Mouse (Mus musculus) stomach, embryonic 16.5 days (tissue): Measurements from ENCODE around the gene 2810459M11Rik. TPM values are rescaled to one million over a fixed set of nuclear protein-coding genes. Genes with fewer than 3 reads are reported as not detected.

Experiments used
- ATAC-seq: fragments of 200-750 bp; cut with Nextera tagmentation; 2 replicates; pipeline ENCODE4 v1.8.0; 2017; ENCODE audit warnings: moderate number of reproducible peaks, moderate TSS enrichment; ENCODE audit not compliant: insufficient read depth, low FRiP score
- H3K27ac ChIP-seq: fragments of 300-500 bp; sonication (generic); 2 replicates; pipeline ENCODE4 v1.5.1; 2014; ENCODE audit warnings: low read length
- H3K27me3 ChIP-seq: fragments of 300-500 bp; sonication (generic); 2 replicates; pipeline ENCODE4 v1.6.1; 2014; ENCODE audit warnings: low read length, control low read depth, mixed read lengths; ENCODE audit not compliant: control insufficient read depth, insufficient read depth
- H3K36me3 ChIP-seq: fragments of 300-500 bp; sonication (generic); 2 replicates; pipeline ENCODE4 v1.6.1; 2014; ENCODE audit warnings: low read length; ENCODE audit not compliant: control insufficient read depth, insufficient read depth
- H3K4me1 ChIP-seq: fragments of 300-500 bp; sonication (generic); 2 replicates; pipeline ENCODE4 v1.6.1; 2014; ENCODE audit warnings: low read length, control low read depth, mixed read lengths; ENCODE audit not compliant: control insufficient read depth, insufficient read depth
- H3K4me2 ChIP-seq: fragments of 300-500 bp; sonication (generic); 2 replicates; pipeline ENCODE4 v1.6.1; 2014; ENCODE audit warnings: low read depth, low read length, mixed read lengths
- H3K4me3 ChIP-seq: fragments of 300-500 bp; sonication (generic); replicated peaks from 2 replicates; pipeline ENCODE4 v1.5.1; 2014; ENCODE audit warnings: mild to moderate bottlenecking, low read length
- H3K9ac ChIP-seq: fragments of 300-500 bp; sonication (generic); 2 replicates; pipeline ENCODE4 v1.6.1; 2014; ENCODE audit warnings: low read length
- H3K9me3 ChIP-seq: fragments of 300-500 bp; sonication (generic); replicated peaks from 2 replicates; pipeline ENCODE4 v1.6.1; 2016; ENCODE audit warnings: low read length, control low read depth; ENCODE audit not compliant: control insufficient read depth
- WGBS: fragments of 180-500 bp; shearing (Covaris S2); extraction: QIAGEN DNeasy Blood & Tissue Kit; methylation state at CpG from one replicate; pipeline ENCODE4 v1.1.7; 2014; 5-methylcytosine and 5-hydroxymethylcytosine counted together
- polyA plus RNA-seq: library from polyadenylated mRNA; unstranded; fragments of >200 nt; fragmentation: Nextera tagmentation; extraction: Ambion mirVana; gene quantifications from 2 replicates; pipeline ENCODE4 v1.2.1, GENCODE M21; 2015

The 2810459M11Rik gene
- polyA plus RNA-seq, 1 experiment from 2014 or later: 3.3 TPM

DNA sequence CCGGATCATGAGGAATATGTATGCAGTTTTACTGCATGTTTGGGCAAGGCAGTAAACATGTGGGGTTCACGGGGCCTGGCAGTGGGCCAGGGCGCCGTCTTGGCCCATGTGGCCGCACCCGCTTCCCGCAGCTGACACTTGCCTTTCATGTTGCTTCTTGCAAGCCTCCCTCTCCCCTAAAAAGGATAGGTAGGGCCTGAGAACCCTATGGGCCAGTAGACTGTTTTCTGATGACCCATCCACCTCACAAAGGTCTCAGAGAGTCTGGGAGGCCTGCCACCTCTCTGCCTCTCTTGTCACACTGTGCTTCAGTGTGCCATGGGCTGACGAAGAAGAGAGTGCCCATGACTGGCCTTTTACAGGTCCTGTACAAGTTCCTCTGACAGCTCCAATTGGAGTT is 29.1 kb upstream of the 2810459M11Rik start, which contains the start of gene Spata3:
TSS of gene Spata3 (plus strand) at position 301 of the 400 bp plus-strand sequence.
- no peak within 1 kb of the TSS for H3K9ac ChIP-seq
- H3K4me2 ChIP-seq: no peak within 1 kb of the TSS
- no peaks in the 10 kb centered on the region for H3K36me3 ChIP-seq
- WGBS: 88% methylated on average over 8 of the region's 8 CpGs
- H3K4me1 ChIP-seq: peaks cover 4% of the 10 kb centered on the region; the same call in 1 of the 2 replicates
- H3K4me3 ChIP-seq: no peak within 1 kb of the TSS
- no peak within 1 kb of the TSS for H3K27ac ChIP-seq
- no peak for ATAC-seq
- H3K9me3 ChIP-seq: no peaks in the 10 kb centered on the region
- H3K27me3 ChIP-seq: peaks cover 20% of the 10 kb centered on the region; the same call in 1 of the 2 replicates

DNA sequence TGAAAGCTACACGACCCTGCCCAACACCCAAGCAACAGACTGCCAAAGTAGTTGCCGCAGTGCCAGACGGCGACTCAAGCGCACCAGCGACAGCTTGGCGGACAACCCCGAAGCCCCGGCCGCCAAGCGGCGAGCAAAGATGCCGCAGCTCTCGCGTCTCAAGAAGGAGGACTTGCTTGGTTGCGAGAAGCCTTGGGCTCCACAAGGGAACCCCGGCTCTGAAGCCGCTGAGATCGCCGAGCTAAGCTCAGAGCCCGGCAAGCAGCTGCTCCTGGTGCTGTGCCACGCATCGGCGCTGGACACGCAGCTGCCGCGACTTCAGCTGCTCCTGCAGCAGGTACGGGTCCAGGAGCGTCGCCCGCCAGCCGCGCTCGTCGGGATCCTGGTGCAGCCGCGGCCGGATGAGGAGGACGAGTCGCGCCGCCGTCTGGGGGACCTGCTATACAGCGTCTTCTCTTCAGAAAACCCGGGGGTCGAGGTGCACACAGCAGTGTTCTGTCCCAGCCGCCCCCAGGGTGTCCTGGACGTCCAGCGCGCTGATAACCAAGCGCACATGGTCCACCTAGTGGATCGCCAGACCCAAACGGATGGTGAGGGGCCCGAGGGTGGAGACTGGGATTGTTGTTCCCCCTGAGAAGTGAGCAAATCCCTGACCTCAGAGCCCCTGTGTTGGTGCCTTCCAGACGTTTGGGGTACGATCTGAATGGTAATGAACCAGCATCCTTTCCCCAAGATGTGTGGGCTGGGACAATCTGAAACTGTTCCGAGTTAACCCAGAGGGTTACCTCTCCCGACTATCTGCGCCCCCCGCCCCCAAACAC is 27.2 kb upstream of the 2810459M11Rik start:
- peak overlapping the region; percentile 56 for H3K4me3 ChIP-seq
- peaks cover 20% of the 10 kb centered on the region; the same call in 1 of the 2 replicates for H3K27me3 ChIP-seq
- peak overlapping the region; percentile 93 for H3K4me2 ChIP-seq
- peak; percentile 47; the same call in 1 of the 2 replicates for ATAC-seq
- WGBS: 4% methylated on average over 60 of the region's 60 CpGs
- peaks cover 4% of the 10 kb centered on the region; the same call in 1 of the 2 replicates for H3K4me1 ChIP-seq
- no peaks in the 10 kb centered on the region for H3K36me3 ChIP-seq
- H3K9ac ChIP-seq: peak overlapping the region; percentile 69
- H3K9me3 ChIP-seq: no peaks in the 10 kb centered on the region
- H3K27ac ChIP-seq: no peak overlapping the region

DNA sequence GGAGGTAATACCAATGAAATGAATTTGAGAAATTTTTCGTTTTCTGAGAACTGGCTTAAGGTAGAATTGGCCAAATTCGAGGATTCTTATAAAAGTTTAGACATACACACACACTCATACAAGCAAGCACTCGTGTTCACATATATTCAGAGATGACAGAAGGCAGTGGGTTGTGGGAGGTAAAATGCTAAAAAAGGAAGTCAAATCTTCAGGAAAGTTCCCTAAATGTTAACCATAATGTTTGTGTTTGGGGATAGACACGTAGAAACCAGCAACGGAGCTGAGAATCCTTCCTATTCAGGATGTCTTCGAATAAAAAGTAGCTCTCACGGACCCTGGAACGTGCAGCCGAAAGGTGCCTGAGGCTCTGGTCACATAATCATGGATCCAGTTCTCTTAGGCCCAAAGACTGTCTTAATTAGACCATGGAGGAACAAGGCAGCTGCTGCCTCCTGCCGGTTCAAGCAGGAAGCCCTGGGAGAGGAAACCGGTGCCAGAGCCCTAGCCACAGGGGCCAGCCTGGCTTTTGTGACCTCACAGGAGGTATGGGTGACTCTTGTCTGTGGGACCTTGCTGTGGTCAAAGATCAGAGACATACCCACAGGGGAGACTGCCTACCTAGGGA is 24.2 kb upstream of the 2810459M11Rik start:
- Histone ChIP-seq H3K9ac (no peak overlapping the region), H3K4me2 (no peak overlapping the region), H3K9me3 (no peaks in the 10 kb centered on the region), H3K4me1 (peaks cover 4% of the 10 kb centered on the region; the same call in 1 of the 2 replicates), H3K27ac (no peak overlapping the region), H3K27me3 (peaks cover 20% of the 10 kb centered on the region; the same call in 1 of the 2 replicates), H3K36me3 (no peaks in the 10 kb centered on the region), H3K4me3 (no peak overlapping the region)
- ATAC-seq: no peak
- WGBS: 66% methylated on average over 11 of the region's 11 CpGs

DNA sequence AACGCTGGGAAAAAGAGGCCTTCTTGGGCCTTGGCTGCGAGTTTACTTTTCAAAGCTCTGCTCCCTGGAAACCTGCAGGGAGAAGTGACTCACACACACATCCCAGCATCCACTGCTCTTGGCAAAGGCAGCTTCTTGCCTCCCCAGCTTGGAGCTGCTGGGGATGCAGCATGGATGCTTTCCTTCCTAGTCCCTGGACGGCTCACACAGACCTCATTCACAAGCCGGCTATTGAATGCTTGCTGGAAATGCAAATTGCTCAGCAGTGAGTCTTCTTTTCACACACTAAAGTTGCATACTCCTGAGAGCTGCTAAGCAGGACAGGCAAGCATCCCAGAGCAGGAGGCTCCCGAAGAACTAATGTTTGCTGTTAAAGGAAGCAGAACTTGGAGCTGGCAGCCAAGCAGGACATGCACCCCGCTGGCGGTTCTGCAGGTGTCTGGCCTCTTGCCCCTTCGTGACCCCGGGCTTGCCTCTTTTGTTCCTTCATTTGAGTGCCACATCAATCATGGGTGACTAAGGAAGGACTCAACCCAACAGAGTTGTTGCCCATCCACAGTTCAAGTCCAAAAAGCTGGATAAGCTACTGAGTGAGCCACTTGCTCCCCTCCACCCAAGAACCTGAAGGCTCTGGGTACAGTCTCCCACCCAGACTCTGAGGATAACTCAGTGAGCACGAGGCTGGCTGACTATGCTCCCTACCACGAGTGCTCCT is 13.2 kb upstream of the 2810459M11Rik start:
- ATAC-seq: peak; percentile 33; the same call in 1 of the 2 replicates
- WGBS: 18% methylated on average over 11 of the region's 11 CpGs

DNA sequence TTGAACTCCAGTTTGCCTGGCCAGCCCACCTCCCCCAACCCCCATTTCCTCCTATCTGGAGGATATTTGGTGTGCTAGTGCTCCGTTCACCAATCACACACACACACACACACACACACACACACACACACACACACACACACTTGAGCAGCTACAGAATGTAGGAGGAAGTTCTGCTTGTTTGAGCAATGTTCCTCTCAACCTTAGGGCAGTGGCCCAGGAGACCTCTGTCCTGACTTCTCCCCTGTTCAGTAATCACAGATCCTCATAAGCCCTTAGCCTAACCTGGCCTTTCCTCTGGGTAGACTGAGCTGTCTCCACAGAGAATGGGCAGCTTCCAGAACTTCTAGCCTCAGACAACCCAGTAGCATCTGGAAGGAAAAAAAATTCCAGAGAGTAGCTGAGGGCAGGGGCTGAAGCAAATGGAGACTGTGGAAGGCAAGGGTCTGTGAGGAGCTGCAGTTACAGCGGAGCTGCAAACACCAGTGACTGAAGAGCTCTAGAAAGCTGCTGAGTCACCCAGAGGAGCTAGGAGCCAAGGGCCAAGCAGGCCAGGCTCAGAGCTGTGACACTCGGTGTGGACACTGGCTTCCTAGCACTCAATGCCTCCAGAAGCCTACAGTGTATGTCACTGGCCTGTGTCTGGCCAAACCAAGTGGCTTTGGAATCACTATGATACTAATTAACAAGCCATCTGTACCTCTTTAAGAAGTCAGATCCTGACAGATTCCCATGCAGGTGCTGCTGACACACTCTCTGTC is 7.3 kb upstream of the 2810459M11Rik start:
- Histone ChIP-seq H3K9me3 (no peaks in the 10 kb centered on the region), H3K4me3 (no peak overlapping the region), H3K36me3 (no peaks in the 10 kb centered on the region), H3K4me1 (no peaks in the 10 kb centered on the region), H3K27me3 (no peaks in the 10 kb centered on the region), H3K9ac (no peak overlapping the region), H3K27ac (peak overlapping the region; percentile 51; the same call in 1 of the 2 replicates), H3K4me2 (no peak overlapping the region)
- 43% methylated on average over 3 of the region's 3 CpGs for WGBS
- ATAC-seq: peak; percentile 48; the same call in 1 of the 2 replicates

More for the DNA sequence above, 13.2 kb upstream of the 2810459M11Rik start:
- Histone ChIP-seq H3K4me1 (no peaks in the 10 kb centered on the region), H3K4me3 (no peak overlapping the region), H3K27ac (no peak overlapping the region), H3K36me3 (no peaks in the 10 kb centered on the region), H3K4me2 (no peak overlapping the region), H3K9ac (no peak overlapping the region), H3K9me3 (no peaks in the 10 kb centered on the region), H3K27me3 (no peaks in the 10 kb centered on the region)

DNA sequence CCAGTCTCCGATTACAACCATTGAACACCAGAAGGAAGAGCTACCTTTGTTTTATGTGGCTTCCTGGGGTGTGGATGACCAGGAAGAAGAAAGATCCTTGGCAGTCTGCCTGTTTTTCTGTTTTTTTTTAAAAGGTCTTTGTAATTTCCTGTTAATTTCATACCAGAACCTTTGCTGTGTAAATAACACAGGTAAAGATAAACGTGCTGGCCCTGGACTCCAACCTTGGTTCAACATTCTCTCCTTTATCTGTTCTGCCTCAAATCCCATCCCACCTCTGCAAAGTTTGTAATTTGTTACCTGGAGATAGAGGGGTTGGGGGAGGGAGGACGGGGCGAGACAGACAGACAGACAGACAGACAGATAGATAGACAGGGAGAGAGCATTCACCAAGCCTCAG is 5.5 kb upstream of the 2810459M11Rik start:
- ATAC-seq: peak; percentile 82; the same call in 1 of the 2 replicates
- no peaks in the 10 kb centered on the region for H3K9me3 ChIP-seq
- H3K36me3 ChIP-seq: no peaks in the 10 kb centered on the region
- H3K27me3 ChIP-seq: peaks cover 11% of the 10 kb centered on the region
- H3K4me3 ChIP-seq: no peak overlapping the region
- 42% methylated on average over 4 of the region's 4 CpGs for WGBS
- no peak overlapping the region for H3K9ac ChIP-seq
- no peak overlapping the region for H3K4me2 ChIP-seq
- no peaks in the 10 kb centered on the region for H3K4me1 ChIP-seq
- peak overlapping the region; percentile 62 for H3K27ac ChIP-seq

DNA sequence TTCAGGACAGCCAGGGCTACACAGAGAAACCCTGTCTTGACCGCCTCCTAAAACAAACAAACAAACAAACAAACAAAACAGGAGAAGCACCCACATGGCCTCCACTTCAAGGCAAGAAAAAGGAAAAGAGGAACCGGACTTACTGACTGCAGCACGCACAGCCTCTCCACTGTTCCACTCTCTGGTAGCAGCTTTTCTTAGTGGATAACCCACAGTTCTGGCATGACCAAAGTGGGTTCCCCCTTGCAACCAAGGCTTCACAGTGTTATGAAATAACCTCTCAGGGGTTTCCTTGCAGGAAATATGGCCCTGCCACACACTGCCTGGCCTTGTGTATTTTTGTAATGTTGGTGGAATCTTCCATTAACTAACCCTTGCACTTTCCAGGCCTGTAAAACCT is 4.8 kb upstream of the 2810459M11Rik start:
- H3K4me3 ChIP-seq: no peak overlapping the region
- H3K9me3 ChIP-seq: no peaks in the 10 kb centered on the region
- no peak overlapping the region for H3K9ac ChIP-seq
- H3K4me2 ChIP-seq: no peak overlapping the region
- WGBS: 87% methylated on average over 3 of the region's 3 CpGs
- H3K27me3 ChIP-seq: peaks cover 18% of the 10 kb centered on the region
- H3K36me3 ChIP-seq: no peaks in the 10 kb centered on the region
- no peaks in the 10 kb centered on the region for H3K4me1 ChIP-seq
- H3K27ac ChIP-seq: no peak overlapping the region
- no peak for ATAC-seq

DNA sequence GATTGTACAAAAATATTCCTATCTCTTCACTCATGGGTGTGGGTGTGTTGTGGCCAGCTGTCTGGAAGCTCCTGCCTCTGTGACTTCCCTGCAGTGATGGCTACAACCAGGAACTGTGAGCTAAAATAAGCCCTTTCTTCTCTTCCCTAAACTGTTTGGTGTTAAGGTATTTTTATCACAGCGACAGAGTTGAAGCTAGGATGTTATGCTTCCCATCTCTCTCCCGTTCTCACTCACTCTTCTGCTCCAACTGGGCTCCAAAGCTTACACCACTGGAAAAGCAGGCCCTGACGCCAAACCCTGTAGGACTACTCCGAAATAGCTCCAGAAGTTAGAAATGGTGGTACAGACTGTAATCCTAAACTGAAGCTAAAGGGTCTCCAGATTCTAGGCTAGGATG is 607 bp upstream of the 2810459M11Rik start:
- ATAC-seq: no peak
- H3K9ac ChIP-seq: no peak overlapping the region
- peaks cover 40% of the 10 kb centered on the region for H3K27me3 ChIP-seq
- H3K9me3 ChIP-seq: no peaks in the 10 kb centered on the region
- H3K4me3 ChIP-seq: no peak overlapping the region
- no peaks in the 10 kb centered on the region for H3K36me3 ChIP-seq
- 69% methylated on average over 4 of the region's 4 CpGs for WGBS
- H3K27ac ChIP-seq: no peak overlapping the region
- no peaks in the 10 kb centered on the region; the same call in 1 of the 2 replicates for H3K4me1 ChIP-seq
- 0 out of 2 replicates have a peak overlapping the region, but pooled peaks have one; percentile 98 for H3K4me2 ChIP-seq
